Mouse (Mus musculus): ENCODE data around the gene Cacna1c. TPM values are rescaled to one million over a fixed set of nuclear protein-coding genes. Genes with fewer than 3 reads are reported as not detected.

Gene Cacna1c
- polyA plus RNA-seq, 2 experiments, result 8.9 to 29.0 TPM

DNA sequence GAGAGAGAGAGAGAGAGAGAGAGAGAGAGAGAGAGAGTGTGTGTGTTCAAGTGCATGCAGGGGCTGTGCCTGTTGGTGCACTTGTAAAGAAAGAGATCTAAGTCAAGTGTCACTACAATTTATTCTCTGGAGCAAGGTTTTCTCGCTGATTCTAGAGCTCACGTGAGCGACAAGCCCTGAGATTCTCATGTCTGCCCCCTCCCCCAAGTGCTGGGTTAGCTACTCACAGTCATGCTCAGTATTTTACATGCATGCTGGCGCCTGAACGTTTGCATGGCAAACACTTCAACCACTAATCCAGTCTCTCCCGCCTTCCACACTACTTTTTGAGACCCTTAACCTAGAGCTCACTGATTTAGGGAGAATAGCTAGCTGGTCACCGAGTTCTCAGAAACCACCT lies 99.7 kb downstream of the Cacna1c start:
- Histone ChIP-seq H3K36me3 (ENCODE audit: control insufficient read depth, insufficient read depth, low read length) (no peaks in the 10 kb centered on the region), H3K4me1 (ENCODE audit: control insufficient read depth, insufficient read depth, low read length) (no peaks in the 10 kb centered on the region; the same call in none of the 2 replicates), H3K27ac (replicated peaks; ENCODE audit: low read depth, low read length) (no peak overlapping the region), H3K4me2 (replicated peaks; ENCODE audit: low read depth, low read length, severe bottlenecking) (no peak overlapping the region), H3K4me3 (replicated peaks; ENCODE audit: low read length) (no peak overlapping the region), H3K9ac (ENCODE audit: low read depth, low read length, severe bottlenecking) (no peak overlapping the region), H3K27me3 (ENCODE audit: control insufficient read depth, insufficient read depth, low read length) (no peaks in the 10 kb centered on the region), H3K9me3 (ENCODE audit: control insufficient read depth, low read length) (no peaks in the 10 kb centered on the region)
- WGBS, result 73% methylated on average over 7 of the region's 7 CpGs
- ATAC-seq (ENCODE audit: low FRiP score, low read depth), result no peak
- TF ChIP-seq POLR2A (IDR thresholded peaks at IDR 0.05; ENCODE audit: borderline replicate concordance, extremely low read depth, insufficient read depth, insufficient read length), result no peak
- no peak for DNase-seq (ENCODE audit: low spot score)

DNA sequence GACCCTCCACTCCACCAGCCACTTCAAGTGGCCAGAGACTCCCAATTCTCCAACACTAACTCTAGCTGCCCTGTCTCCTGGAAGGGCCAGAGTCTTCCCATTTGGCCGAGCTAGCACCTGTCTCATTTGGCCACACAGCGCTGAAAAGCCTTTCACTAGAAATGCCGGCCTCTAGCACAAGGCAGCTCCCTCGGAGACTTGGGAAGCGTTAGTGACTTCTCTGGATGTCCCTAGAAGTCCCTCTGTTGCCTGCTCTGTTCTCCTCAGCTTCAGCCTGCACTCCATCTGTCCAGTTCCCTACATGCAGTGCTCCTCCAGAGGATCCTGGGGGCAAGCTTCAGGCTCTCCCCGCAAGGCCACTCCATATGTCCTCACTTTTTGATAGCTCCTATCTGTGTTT lies 101.1 kb downstream of the Cacna1c start:
- Histone ChIP-seq H3K4me2 (replicated peaks; ENCODE audit: low read depth, low read length, severe bottlenecking) (no peak overlapping the region), H3K4me1 (ENCODE audit: control insufficient read depth, insufficient read depth, low read length) (no peaks in the 10 kb centered on the region; the same call in none of the 2 replicates), H3K36me3 (ENCODE audit: control insufficient read depth, insufficient read depth, low read length) (no peaks in the 10 kb centered on the region), H3K9me3 (ENCODE audit: control insufficient read depth, low read length) (no peaks in the 10 kb centered on the region), H3K4me3 (replicated peaks; ENCODE audit: low read length) (no peak overlapping the region), H3K9ac (ENCODE audit: low read depth, low read length, severe bottlenecking) (no peak overlapping the region), H3K27me3 (ENCODE audit: control insufficient read depth, insufficient read depth, low read length) (no peaks in the 10 kb centered on the region), H3K27ac (replicated peaks; ENCODE audit: low read depth, low read length) (no peak overlapping the region)
- WGBS, result 73% methylated on average over 6 of the region's 6 CpGs
- no peak for DNase-seq (ENCODE audit: low spot score)
- ATAC-seq (ENCODE audit: low FRiP score, low read depth), result no peak
- no peak for TF ChIP-seq POLR2A (IDR thresholded peaks at IDR 0.05; ENCODE audit: borderline replicate concordance, extremely low read depth, insufficient read depth, insufficient read length)

DNA sequence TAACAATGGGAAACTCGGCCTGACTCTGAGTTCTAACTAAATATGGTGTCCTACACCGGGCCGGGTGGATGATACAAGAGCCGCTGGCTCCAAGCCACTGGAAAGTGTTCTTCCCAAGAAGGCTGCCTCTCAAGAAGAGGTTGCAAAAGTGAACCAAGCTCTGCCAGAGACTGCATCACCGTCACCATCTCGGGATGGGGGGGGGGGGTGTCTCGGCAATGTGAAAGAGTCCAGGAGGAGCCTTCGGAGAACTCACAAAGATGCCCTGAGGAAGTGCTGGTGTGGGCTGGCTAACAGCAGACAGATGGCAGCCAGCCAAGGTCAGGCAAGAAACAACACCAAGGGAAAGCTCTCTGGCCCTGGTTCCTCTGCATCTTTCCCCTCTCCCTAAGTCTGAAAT lies 107.0 kb downstream of the Cacna1c start:
- WGBS, result 58% methylated on average over 8 of the region's 8 CpGs
- no peak overlapping the region for H3K4me2 ChIP-seq (replicated peaks; ENCODE audit: low read depth, low read length, severe bottlenecking)
- H3K9ac ChIP-seq (ENCODE audit: low read depth, low read length, severe bottlenecking), result no peak overlapping the region
- ATAC-seq (ENCODE audit: low FRiP score, low read depth), result no peak
- H3K36me3 ChIP-seq (ENCODE audit: control insufficient read depth, insufficient read depth, low read length), result no peaks in the 10 kb centered on the region
- no peaks in the 10 kb centered on the region for H3K27me3 ChIP-seq (ENCODE audit: control insufficient read depth, insufficient read depth, low read length)
- TF ChIP-seq POLR2A (IDR thresholded peaks at IDR 0.05; ENCODE audit: borderline replicate concordance, extremely low read depth, insufficient read depth, insufficient read length), result no peak
- peaks cover 28% of the 10 kb centered on the region for H3K4me1 ChIP-seq (ENCODE audit: control insufficient read depth, insufficient read depth, low read length)
- DNase-seq (ENCODE audit: low spot score), result no peak
- no peak overlapping the region for H3K4me3 ChIP-seq (replicated peaks; ENCODE audit: low read length)
- no peak overlapping the region for H3K27ac ChIP-seq (replicated peaks; ENCODE audit: low read depth, low read length)
- H3K9me3 ChIP-seq (ENCODE audit: control insufficient read depth, low read length), result no peaks in the 10 kb centered on the region

DNA sequence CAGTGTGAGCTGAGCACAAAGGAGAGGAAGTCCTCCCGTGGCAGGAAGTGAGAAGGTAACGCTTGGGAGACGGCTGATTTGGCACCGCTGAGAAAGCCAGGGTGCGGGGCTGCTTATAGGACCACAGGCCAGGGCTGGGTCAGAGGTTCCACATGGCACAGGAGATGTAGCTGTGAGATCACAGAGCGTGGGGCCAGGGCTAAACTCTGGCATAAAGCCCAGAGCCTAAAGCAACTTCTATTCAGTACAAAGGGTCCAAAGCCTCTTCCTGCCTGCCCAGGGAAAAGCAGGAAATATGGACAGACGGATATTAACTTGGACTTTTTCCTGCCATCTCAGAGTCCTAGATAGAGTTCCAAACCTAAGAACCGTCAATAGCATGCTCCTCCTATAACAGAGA lies 107.8 kb downstream of the Cacna1c start:
- Histone ChIP-seq H3K36me3 (ENCODE audit: control insufficient read depth, insufficient read depth, low read length) (no peaks in the 10 kb centered on the region), H3K4me2 (replicated peaks; ENCODE audit: low read depth, low read length, severe bottlenecking) (no peak overlapping the region), H3K27ac (replicated peaks; ENCODE audit: low read depth, low read length) (0 out of 2 replicates have a peak overlapping the region, but pooled peaks have one; percentile 19), H3K27me3 (ENCODE audit: control insufficient read depth, insufficient read depth, low read length) (no peaks in the 10 kb centered on the region), H3K4me1 (ENCODE audit: control insufficient read depth, insufficient read depth, low read length) (peaks cover 29% of the 10 kb centered on the region), H3K9ac (ENCODE audit: low read depth, low read length, severe bottlenecking) (no peak overlapping the region), H3K4me3 (replicated peaks; ENCODE audit: low read length) (no peak overlapping the region), H3K9me3 (ENCODE audit: control insufficient read depth, low read length) (no peaks in the 10 kb centered on the region)
- DNase-seq (ENCODE audit: low spot score) (no peak), ATAC-seq (ENCODE audit: low FRiP score, low read depth) (no peak)
- WGBS, result 77% methylated on average over 8 of the region's 8 CpGs
- TF ChIP-seq POLR2A (IDR thresholded peaks at IDR 0.05; ENCODE audit: borderline replicate concordance, extremely low read depth, insufficient read depth, insufficient read length), result no peak

DNA sequence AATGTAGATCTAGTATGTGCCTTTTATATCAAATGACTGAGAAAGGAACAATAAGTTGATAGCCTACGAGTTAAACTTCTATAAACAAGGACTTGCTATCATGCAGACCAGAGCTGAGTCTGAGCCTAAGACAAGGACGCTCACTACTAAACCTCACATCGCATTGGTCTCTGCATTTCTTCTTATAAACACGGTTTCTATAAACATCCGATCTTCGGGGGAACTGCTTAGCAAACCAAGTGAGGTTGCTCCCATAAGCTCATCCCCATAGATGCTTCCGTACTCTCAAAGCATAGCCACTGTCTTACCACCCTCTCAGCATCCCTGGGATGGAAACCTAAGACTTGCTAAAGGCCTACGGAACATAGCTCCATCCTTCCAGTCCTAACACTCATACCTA lies 108.3 kb downstream of the Cacna1c start:
- Histone ChIP-seq H3K9ac (ENCODE audit: low read depth, low read length, severe bottlenecking) (no peak overlapping the region), H3K27me3 (ENCODE audit: control insufficient read depth, insufficient read depth, low read length) (no peaks in the 10 kb centered on the region), H3K4me1 (ENCODE audit: control insufficient read depth, insufficient read depth, low read length) (peaks cover 29% of the 10 kb centered on the region), H3K9me3 (ENCODE audit: control insufficient read depth, low read length) (no peaks in the 10 kb centered on the region), H3K4me3 (replicated peaks; ENCODE audit: low read length) (no peak overlapping the region), H3K27ac (replicated peaks; ENCODE audit: low read depth, low read length) (0 out of 2 replicates have a peak overlapping the region, but pooled peaks have one; percentile 19), H3K36me3 (ENCODE audit: control insufficient read depth, insufficient read depth, low read length) (no peaks in the 10 kb centered on the region), H3K4me2 (replicated peaks; ENCODE audit: low read depth, low read length, severe bottlenecking) (no peak overlapping the region)
- no peak for TF ChIP-seq POLR2A (IDR thresholded peaks at IDR 0.05; ENCODE audit: borderline replicate concordance, extremely low read depth, insufficient read depth, insufficient read length)
- WGBS, result 90% methylated on average over 8 of the region's 8 CpGs
- ATAC-seq (ENCODE audit: low FRiP score, low read depth) (no peak), DNase-seq (ENCODE audit: low spot score) (no peak)

DNA sequence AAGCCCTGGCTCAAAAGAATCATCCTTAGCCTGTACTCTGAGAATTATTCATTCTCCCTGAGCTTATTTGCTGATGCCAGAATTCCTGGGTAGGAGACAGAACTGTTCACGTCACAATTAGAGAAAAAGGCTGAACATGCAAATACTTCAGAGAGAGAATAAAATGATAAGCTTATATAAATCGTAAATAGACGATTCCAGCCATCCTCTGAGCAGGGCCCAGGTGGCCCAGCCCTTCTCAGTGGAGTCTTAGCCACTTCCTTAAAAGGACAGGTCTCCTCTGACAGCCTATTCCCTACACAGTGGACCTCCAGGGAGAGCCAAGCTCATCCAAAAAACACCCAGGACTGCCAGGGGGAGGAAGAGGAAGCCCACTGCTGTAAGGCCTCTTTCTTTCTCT lies 110.4 kb downstream of the Cacna1c start:
- no peak overlapping the region for H3K4me3 ChIP-seq (replicated peaks; ENCODE audit: low read length)

More for the DNA sequence above, 110.4 kb downstream of the Cacna1c start:
- H3K9me3 ChIP-seq (ENCODE audit: control insufficient read depth, low read length), result no peaks in the 10 kb centered on the region
- DNase-seq (ENCODE audit: low spot score), result no peak
- ATAC-seq (ENCODE audit: low FRiP score, low read depth), result no peak
- no peak for TF ChIP-seq POLR2A (IDR thresholded peaks at IDR 0.05; ENCODE audit: borderline replicate concordance, extremely low read depth, insufficient read depth, insufficient read length)
- H3K36me3 ChIP-seq (ENCODE audit: control insufficient read depth, insufficient read depth, low read length), result no peaks in the 10 kb centered on the region
- peaks cover 29% of the 10 kb centered on the region for H3K4me1 ChIP-seq (ENCODE audit: control insufficient read depth, insufficient read depth, low read length)
- no peak overlapping the region for H3K4me2 ChIP-seq (replicated peaks; ENCODE audit: low read depth, low read length, severe bottlenecking)
- WGBS, result 69% methylated on average over 3 of the region's 3 CpGs
- H3K27ac ChIP-seq (replicated peaks; ENCODE audit: low read depth, low read length), result no peak overlapping the region
- no peak overlapping the region for H3K9ac ChIP-seq (ENCODE audit: low read depth, low read length, severe bottlenecking)
- no peaks in the 10 kb centered on the region for H3K27me3 ChIP-seq (ENCODE audit: control insufficient read depth, insufficient read depth, low read length)

Measured in limb, embryonic 14.5 days (tissue).